Mouse (Mus musculus): ENCODE results near the gene A930009A15Rik.

Gene A930009A15Rik

GRCm38 (mm10) chr10:115569712-115570491, at the start of gene A930009A15Rik:
Gene A930009A15Rik, plus strand, starts transcription at chr10:115569986.
- DNase-seq (ENCODE audit: low spot score in 2 of 2) = no peak

DNA sequence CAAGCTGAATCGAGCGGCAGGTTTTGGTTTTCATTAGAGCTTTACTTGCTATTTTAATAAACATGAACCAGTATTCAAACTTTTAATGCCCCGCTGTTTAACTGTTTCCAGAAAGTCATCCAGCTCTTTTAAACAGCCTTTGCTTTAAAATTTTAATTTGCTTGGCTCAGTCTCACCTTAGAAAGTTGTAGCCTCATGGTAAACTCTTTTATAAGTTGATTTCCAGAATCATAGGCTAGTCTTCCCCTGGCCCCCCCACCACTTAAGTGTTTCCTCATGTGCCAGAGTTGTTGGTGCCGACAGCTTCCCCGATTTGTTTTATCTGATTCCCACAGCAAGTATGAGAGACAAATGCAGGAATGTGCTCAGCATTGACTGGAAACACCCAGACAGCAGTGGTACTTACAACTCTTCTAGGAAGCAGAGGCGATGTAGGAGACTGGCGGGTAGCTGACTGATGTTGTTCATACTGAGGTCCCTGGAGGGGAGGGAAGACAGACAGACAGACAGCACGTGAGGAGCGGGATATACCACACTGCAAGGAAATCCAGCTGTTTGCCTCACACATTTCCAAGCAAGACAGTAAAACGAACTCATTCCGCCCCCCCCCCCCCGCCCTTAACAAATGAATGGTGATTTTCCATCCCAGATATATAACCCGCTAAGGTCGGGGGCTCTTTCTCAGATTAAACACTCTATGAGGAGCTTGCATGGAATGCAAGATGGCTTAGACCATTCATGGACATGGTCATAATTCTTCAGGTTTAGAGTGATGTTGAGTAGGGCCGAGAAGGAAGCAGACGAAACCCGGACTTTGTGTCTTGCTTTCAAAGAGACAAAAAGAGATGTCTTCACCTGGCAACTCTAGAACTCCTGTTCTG, 49.3 kb upstream of the A930009A15Rik start:
- DNase-seq (ENCODE audit: low spot score in 2 of 2) = no peak

DNA sequence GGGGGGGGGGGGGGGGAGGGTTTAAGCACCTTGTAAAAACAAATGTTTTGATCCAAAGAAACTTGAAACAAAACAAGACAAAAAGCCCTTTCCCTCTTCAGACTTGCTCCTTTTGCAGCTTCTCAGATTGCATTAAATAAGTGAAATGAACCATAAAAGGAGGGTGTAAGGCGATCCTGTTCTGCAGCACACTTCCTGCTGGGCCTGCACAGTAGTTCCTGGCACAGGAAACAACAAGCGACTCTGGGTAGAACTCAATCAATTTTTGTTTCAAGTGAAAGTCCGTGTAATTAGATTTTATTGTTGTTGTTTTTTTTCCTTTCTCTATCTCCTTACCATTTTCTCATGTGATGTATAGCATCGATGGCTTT, 48.7 kb upstream of the A930009A15Rik start:
- no peak for DNase-seq (ENCODE audit: low spot score in 2 of 2)

DNA sequence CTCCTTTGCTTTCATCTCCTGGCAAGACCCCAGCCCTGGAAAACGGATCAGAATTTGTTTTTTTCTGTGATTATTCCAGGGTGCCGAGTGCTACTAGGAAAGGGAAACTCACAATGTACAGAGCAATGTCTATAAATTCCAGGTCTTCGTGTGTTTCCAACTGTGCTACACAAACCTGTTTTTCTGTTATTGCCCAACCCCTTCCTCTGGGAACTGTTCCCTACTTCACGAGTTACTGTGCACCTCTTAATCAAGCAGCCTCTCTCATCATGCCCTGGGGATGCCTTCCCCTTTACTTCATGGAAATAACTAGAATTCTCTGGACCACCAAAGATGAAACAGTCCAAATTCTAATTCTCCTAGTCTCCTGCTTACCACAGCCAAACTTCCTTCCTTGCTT, 40.9 kb upstream of the A930009A15Rik start:
- no peak for DNase-seq (ENCODE audit: low spot score in 2 of 2)

DNA sequence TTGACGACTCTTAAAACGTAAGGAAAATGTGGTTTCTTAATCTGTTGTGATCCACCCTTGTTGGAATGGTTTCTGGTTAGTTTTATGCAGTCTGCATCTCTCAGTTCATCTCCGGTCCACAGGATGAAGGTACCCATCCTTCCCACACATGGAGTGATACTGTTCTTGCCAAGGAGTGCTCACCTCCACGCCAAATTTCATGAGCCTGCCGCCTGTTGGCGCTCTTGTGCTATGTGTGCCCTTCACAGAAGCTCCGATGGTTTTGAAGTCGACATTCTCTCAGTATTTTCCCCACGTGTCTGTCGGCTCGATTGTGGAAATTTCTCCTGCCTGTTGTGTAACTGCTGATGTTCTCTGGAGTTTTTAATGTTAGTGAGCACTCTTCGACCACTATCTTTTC, 40.0 kb upstream of the A930009A15Rik start:
- no peak for DNase-seq (ENCODE audit: low spot score in 2 of 2)

DNA sequence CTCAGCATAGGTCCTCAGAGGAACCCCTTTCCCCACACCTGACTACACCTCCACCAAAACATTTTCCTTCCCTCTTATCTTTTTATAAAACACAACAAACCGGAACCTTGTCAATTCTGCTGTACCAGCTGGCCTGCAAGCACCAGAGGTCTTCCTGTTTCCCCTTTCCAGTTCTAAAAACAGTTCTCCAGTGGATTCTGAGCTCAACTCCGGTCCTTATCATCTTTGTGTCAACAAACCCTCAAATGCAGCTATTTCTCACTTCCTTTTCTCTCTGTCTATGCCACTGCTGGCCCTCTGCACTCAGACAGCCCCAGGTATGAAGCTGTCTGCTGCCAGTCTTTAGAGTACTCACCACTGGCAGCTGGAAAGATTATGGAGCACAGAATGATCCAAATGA, 39.0 kb upstream of the A930009A15Rik start:
- no peak for DNase-seq (ENCODE audit: low spot score in 2 of 2)

GRCm38 (mm10) chr10:115542917-115543316, 26.9 kb upstream of the A930009A15Rik start:
- no peak for DNase-seq (ENCODE audit: low spot score in 2 of 2)

- DNase-seq (ENCODE audit: low spot score in 2 of 2) = no peak
Measured at GRCm38 (mm10) chr10:115550253-115550652, 19.5 kb upstream of the A930009A15Rik start.

DNA sequence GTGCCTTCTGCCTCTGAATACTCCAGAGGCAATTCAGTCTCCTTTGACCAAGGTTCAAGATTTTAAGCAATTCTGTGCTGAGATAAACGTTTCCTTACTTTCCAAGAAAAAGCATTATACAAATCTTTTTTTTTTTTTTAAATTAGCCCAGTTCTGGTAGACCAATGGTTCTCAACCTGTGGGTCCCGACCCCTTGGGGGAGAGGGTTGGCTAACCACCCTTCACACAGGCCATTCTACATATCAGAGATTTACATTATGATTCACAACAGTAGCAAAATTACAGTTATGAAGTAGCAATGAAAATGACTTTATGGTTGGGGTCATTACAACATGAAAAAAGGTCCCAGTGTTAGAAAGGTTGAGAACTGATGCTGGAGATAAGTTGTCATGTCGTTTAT, 18.7 kb upstream of the A930009A15Rik start:
- DNase-seq (ENCODE audit: low spot score in 2 of 2) = no peak

DNA sequence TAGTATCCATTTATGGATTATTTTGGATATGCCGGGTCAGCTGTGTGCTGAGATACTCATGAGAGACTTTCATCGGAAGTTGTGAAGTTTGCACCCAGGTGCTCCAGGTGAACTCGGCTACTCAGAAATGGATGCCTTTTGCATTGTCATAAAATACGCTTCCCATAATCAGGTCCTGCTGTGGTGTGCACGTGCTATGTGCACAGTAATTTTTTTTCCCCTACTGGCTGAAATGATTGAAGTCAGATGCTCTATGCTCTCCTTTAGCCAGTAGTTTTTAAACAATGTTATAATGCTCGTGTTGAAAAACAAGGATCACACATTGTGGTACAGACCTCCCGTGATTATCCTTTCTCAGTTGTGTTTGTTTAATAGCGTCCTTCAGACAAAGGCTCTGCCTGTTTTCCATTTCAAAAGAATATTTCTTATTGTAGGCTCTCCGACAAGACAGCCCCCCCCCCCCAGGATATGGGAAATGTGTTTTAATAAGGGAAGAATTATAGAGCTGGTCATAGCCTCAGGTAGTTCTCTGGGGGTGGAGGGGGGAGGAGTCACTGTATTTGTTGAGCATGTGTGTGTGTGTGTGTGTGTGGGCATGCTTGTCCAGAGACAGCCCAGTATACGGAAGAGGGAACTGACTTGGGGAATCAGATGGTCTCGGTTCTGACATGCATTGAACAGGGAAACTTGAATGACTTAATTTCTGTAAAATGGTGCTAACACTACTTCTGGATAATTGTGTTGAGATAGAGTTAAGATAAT, 16.3 kb upstream of the A930009A15Rik start:
- no peak for DNase-seq (ENCODE audit: low spot score in 2 of 2)

- no peak for DNase-seq (ENCODE audit: low spot score in 2 of 2)
Measured at GRCm38 (mm10) chr10:115555191-115555765, 14.5 kb upstream of the A930009A15Rik start.

DNA sequence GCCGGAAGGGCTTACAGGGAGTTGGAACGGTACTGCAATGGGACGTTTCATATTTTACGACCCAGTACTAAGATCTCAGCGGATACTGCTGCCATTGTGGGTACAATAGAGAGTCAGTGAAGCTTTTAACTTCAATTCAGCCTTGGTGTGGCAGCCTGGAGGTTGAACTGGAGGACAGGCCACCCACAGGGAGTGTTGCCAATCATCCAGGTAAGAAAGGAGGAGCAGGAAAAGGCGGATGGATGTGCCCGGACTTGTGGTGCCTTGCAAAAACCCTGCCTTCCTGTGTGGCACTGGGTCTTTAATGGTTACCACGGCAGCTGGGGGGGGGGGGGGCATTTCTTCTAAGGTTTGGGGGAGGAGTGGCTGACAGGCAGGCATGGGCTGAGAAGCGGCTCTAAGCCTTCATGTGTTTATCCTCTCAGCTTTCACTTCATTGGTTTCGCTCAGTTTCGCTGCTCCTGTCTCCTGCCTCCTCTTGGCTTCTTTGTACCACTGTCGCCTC, 13.0 kb upstream of the A930009A15Rik start:
- DNase-seq (ENCODE audit: low spot score in 2 of 2) = no peak

- no peak for DNase-seq (ENCODE audit: low spot score in 2 of 2)
Measured at GRCm38 (mm10) chr10:115561136-115561880, 8.5 kb upstream of the A930009A15Rik start.

DNA sequence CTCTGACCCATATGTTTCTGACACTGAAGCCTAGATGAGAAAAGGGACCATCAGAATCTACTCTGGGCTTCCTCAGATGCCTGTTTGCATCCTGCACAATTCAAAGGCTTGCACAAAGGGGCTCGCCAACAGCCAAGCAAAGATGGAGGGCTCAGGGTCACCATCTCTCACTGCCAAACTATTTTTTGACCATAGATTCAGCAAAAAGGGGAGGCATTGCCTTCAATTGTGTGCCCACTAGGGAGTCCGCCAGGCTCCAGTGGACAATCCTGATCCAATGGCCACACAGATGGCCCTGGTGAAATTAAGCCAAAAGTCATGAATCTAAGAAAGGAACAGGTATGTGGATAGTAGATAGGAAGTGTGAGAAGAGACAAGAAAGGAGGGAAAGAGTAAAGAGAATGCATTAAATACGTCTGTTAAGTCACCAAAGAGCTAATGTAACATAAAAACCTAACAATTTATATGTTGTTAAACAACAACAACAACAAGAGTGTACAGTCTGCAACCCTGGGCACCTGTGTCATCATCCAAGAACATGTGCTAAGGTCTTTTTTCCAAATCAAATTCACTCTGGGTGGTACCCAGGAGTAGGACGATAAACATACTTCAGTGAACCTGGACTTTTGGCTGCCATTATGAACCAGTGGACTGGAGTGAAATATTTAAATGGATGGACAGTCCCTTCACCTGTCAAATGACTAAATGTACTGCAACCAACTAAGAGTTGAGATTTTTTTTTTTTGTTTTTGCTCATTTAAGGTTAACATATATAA, 6.7 kb upstream of the A930009A15Rik start:
- DNase-seq (ENCODE audit: low spot score in 2 of 2) = no peak

- DNase-seq (ENCODE audit: low spot score in 2 of 2) = no peak
Measured at GRCm38 (mm10) chr10:115563961-115564360, 5.8 kb upstream of the A930009A15Rik start.

DNA sequence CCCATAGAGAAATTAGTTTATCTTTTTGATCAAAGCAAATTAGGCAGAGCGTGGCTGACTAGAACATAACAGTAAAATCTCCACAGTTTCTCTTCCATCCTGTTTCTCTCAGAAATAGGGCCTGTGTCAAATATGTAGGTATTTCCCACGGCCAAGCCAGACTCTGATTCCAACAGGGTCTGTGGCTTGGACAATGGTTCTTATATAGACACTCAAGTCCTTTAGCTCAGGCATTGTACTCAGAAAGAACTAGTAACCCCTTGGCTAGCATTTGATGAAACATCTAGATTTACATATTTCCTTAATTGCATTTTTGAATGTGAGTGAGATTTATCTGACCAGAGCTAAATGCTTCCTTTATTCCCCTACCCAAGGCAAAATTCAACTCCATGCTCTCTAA, 791 bp downstream of the A930009A15Rik start:
- no peak for DNase-seq (ENCODE audit: low spot score in 2 of 2)

GRCm38 (mm10) chr10:115571317-115571716, 1.5 kb downstream of the A930009A15Rik start:
- no peak for DNase-seq (ENCODE audit: low spot score in 2 of 2)

DNA sequence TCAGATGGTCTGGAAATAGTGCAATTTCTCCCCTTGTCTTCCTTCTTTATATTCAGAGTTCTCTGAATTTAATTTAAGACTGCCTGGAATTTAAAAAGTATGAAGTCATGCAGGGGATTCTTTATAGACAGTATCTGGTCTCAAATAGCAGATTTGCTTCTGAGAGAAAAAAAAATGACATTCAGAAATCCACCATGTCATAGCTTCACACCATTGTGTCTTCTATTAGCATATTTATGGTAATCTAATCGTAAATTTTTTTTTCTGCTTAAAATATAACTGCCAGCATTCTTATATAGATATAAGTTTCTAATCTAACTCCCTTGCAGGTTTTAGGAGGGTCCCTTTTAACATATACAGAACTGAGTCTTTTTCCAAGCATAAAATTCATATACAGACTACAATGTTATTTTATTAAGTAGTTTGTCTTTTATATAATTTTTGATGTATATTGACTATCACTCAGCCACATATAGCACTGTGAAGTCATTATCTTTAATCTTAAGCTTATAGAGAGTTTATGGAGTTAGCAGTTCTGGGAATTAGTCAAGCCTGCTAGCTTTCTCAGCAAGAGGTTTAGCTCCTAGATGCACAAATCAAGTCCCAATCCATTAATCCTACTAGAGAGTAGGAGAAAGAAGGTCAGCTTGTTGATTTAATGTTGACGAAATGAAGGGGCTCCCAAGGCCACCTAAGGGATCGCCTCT, 2.1 kb downstream of the A930009A15Rik start:
- no peak for DNase-seq (ENCODE audit: low spot score in 2 of 2)

GRCm38 (mm10) chr10:115579076-115579475, 9.3 kb downstream of the A930009A15Rik start:
- DNase-seq (ENCODE audit: low spot score in 2 of 2) = no peak
